ENCODE assay signal across 7 mouse cellular contexts in genomic region chrX:105080096-105080495, GRCm38 (mm10). TPM values are rescaled to one million over a fixed set of nuclear protein-coding genes. Genes with fewer than 3 reads are reported as not detected.
DNase-seq lines count a peak whose midpoint lies in the region; ATAC-seq and TF ChIP-seq lines count a peak whose summit lies in the region.

No protein-coding gene starts in this region.

- H3K4me2 ChIP-seq in forebrain, embryonic 12.5 days, result peak overlapping the region; percentile 62
- peak overlapping the region; percentile 72 for H3K4me2 ChIP-seq in liver, embryonic 13.5 days
- peak overlapping the region; percentile 58 for H3K4me2 ChIP-seq in stomach, postnatal 0 days (replicated peaks; ENCODE audit: low read depth)

- ATAC-seq in forebrain, embryonic 12.5 days (ENCODE audit: low FRiP score), result no peak
- peak; percentile 30 for ATAC-seq in liver, embryonic 13.5 days (ENCODE audit: low read depth)
- ATAC-seq in stomach, postnatal 0 days (ENCODE audit: low FRiP score, low TSS enrichment), result no peak

- TF ChIP-seq POLR2A in spleen, adult 2 months (IDR thresholded peaks at IDR 0.05; ENCODE audit: low read depth, low read length), result no peak

- peak overlapping the region; percentile 81 for H3K4me3 ChIP-seq in spleen, adult 2 months (ENCODE audit: extremely low read depth, insufficient read depth, insufficient read length)
- peak overlapping the region; percentile 50 for H3K4me3 ChIP-seq in forebrain, embryonic 12.5 days (replicated peaks)
- peak overlapping the region; percentile 68 for H3K4me3 ChIP-seq in liver, embryonic 13.5 days (replicated peaks)
- peak overlapping the region; percentile 53 for H3K4me3 ChIP-seq in stomach, postnatal 0 days (ENCODE audit: low read depth, low read length)

- H3K27ac ChIP-seq in spleen, adult 2 months (ENCODE audit: insufficient read depth, low read length), result peak overlapping the region; percentile 86; the same call in 1 of the 2 replicates
- H3K27ac ChIP-seq in forebrain, embryonic 12.5 days, result no peak overlapping the region
- peak overlapping the region; percentile 34 for H3K27ac ChIP-seq in liver, embryonic 13.5 days
- 0 out of 2 replicates have a peak overlapping the region, but pooled peaks have one; percentile 8 for H3K27ac ChIP-seq in stomach, postnatal 0 days (replicated peaks)

- 4% methylated on average over 8 of the region's 8 CpGs for WGBS in spleen, adult 2 months
- WGBS in forebrain, embryonic 12.5 days, result 13% methylated on average over 8 of the region's 8 CpGs
- WGBS in liver, embryonic 13.5 days (ENCODE audit: insufficient replicate concordance), result 7% methylated on average over 8 of the region's 8 CpGs
- 4% methylated on average over 8 of the region's 8 CpGs for WGBS in stomach, postnatal 0 days

- no peaks in the 10 kb centered on the region; the same call in 1 of the 2 replicates for H3K36me3 ChIP-seq in spleen, adult 2 months (ENCODE audit: control insufficient read depth, insufficient read depth, low read length)
- no peaks in the 10 kb centered on the region for H3K36me3 ChIP-seq in forebrain, embryonic 12.5 days (replicated peaks)
- H3K36me3 ChIP-seq in liver, embryonic 13.5 days, result peaks cover 22% of the 10 kb centered on the region
- H3K36me3 ChIP-seq in stomach, postnatal 0 days (ENCODE audit: control insufficient read depth, insufficient read depth, low read length), result no peaks in the 10 kb centered on the region

- peak overlapping the region; percentile 49 for H3K9ac ChIP-seq in forebrain, embryonic 12.5 days
- peak overlapping the region; percentile 71 for H3K9ac ChIP-seq in liver, embryonic 13.5 days
- peak overlapping the region; percentile 51 for H3K9ac ChIP-seq in stomach, postnatal 0 days (ENCODE audit: low read length)

- TF ChIP-seq CTCF in spleen, adult 2 months (IDR thresholded peaks at IDR 0.05; ENCODE audit: extremely low read depth, insufficient read depth, insufficient read length, insufficient replicate concordance), result no peak
- no peak for TF ChIP-seq CTCF in stomach, postnatal 0 days (IDR thresholded peaks at IDR 0.05; ENCODE audit: low read depth)

- H3K4me1 ChIP-seq in spleen, adult 2 months (ENCODE audit: control insufficient read depth, insufficient read depth, insufficient read length), result no peaks in the 10 kb centered on the region
- H3K4me1 ChIP-seq in forebrain, embryonic 12.5 days, result peaks cover 5% of the 10 kb centered on the region; the same call in 1 of the 2 replicates
- peaks cover 4% of the 10 kb centered on the region for H3K4me1 ChIP-seq in liver, embryonic 13.5 days (replicated peaks)
- no peaks in the 10 kb centered on the region for H3K4me1 ChIP-seq in stomach, postnatal 0 days (replicated peaks; ENCODE audit: control insufficient read depth, insufficient read depth)

- no peak for TF ChIP-seq EP300 in stomach, postnatal 0 days (optimal IDR thresholded peaks at IDR 0.05)

- H3K9me3 ChIP-seq in forebrain, embryonic 12.5 days, result no peaks in the 10 kb centered on the region
- no peaks in the 10 kb centered on the region for H3K9me3 ChIP-seq in liver, embryonic 13.5 days (replicated peaks)
- no peaks in the 10 kb centered on the region for H3K9me3 ChIP-seq in stomach, postnatal 0 days (ENCODE audit: control insufficient read depth, low read length)

- no peaks in the 10 kb centered on the region for H3K27me3 ChIP-seq in spleen, adult 2 months (ENCODE audit: control insufficient read depth, insufficient read depth, low read length)
- no peaks in the 10 kb centered on the region for H3K27me3 ChIP-seq in forebrain, embryonic 12.5 days
- H3K27me3 ChIP-seq in liver, embryonic 13.5 days, result no peaks in the 10 kb centered on the region
- no peaks in the 10 kb centered on the region for H3K27me3 ChIP-seq in stomach, postnatal 0 days (ENCODE audit: control insufficient read depth, insufficient read depth, low read length)

- DNase-seq in spleen, adult 2 months (ENCODE audit: low read depth in 1 of 2, low spot score in 2 of 2), result no peak
- DNase-seq in spleen, adult 18-20 months, result no peak
- no peak for DNase-seq in liver, embryonic 13.5 days
- no peak for DNase-seq in stomach, postnatal 0 days (ENCODE audit: low spot score)
- DNase-seq in thymus, postnatal 4 days, result no peak
- DNase-seq in urinary bladder, postnatal 36 days (ENCODE audit: low spot score in 2 of 2), result no peak

RNA-seq across cellular contexts. Expression of gene Pbdc1, which starts 0.5 kb away (rescaled TPM):
- polyA plus RNA-seq in spleen, adult 2 months (2012; rRNA removed), result 4.8 and 5.0 TPM in 2 replicates
- polyA plus RNA-seq in forebrain, embryonic 12.5 days (2016; fragmentation: Nextera tagmentation; extraction: Ambion mirVana), result 60.3 and 62.8 TPM in 2 replicates
- polyA plus RNA-seq in liver, embryonic 13.5 days (2015; fragmentation: Nextera tagmentation; extraction: Ambion mirVana), result 54.0 and 61.4 TPM in 2 replicates
- 35.8 and 40.3 TPM in 2 replicates for polyA plus RNA-seq in stomach, postnatal 0 days (2015; fragmentation: Nextera tagmentation; extraction: Ambion mirVana)

RNA-seq across cellular contexts. Expression of gene Magee1, which starts 40.1 kb away (rescaled TPM):
- polyA plus RNA-seq in spleen, adult 2 months (2012; rRNA removed), result 2.7 and 3.8 TPM in 2 replicates
- polyA plus RNA-seq in forebrain, embryonic 12.5 days (2016; fragmentation: Nextera tagmentation; extraction: Ambion mirVana), result 69.6 and 76.6 TPM in 2 replicates
- 2.1 and 2.5 TPM in 2 replicates for polyA plus RNA-seq in liver, embryonic 13.5 days (2015; fragmentation: Nextera tagmentation; extraction: Ambion mirVana)
- 9.5 and 10.3 TPM in 2 replicates for polyA plus RNA-seq in stomach, postnatal 0 days (2015; fragmentation: Nextera tagmentation; extraction: Ambion mirVana)
